Mouse (Mus musculus): ENCODE results near the gene Tmem120b.
"Not testable (repeated sequence)": the region's sequence is repeated elsewhere in the genome, so short reads cannot be mapped to it uniquely, and the experiment has no call there.

Tmem120b gene

GRCm38 (mm10) chr5:123057366-123058250, 10.6 kb upstream of the Tmem120b start:
- peak; percentile 99 for DNase-seq (ENCODE audit: low spot score)

- DNase-seq (ENCODE audit: low spot score): no peak
Observed at GRCm38 (mm10) chr5:123058251-123059102, 9.7 kb upstream of the Tmem120b start.

GRCm38 (mm10) chr5:123059757-123060520, 8.3 kb upstream of the Tmem120b start:
- no peak for DNase-seq (ENCODE audit: low spot score)

- no peak for DNase-seq (ENCODE audit: low spot score)
Observed at GRCm38 (mm10) chr5:123060706-123061401, 7.4 kb upstream of the Tmem120b start.

- not testable (repeated sequence) for DNase-seq (ENCODE audit: low spot score)
Observed at GRCm38 (mm10) chr5:123061402-123061749, 6.8 kb upstream of the Tmem120b start.

GRCm38 (mm10) chr5:123063141-123063540, 5.1 kb upstream of the Tmem120b start:
- no peak for DNase-seq (ENCODE audit: low spot score)

GRCm38 (mm10) chr5:123064207-123064606, 4.0 kb upstream of the Tmem120b start:
- DNase-seq (ENCODE audit: low spot score): no peak

GRCm38 (mm10) chr5:123067395-123067995, 720 bp upstream of the Tmem120b start:
- DNase-seq (ENCODE audit: low spot score): no peak

- no peak for DNase-seq (ENCODE audit: low spot score)
Observed at GRCm38 (mm10) chr5:123068714-123069113, 499 bp downstream of the Tmem120b start.

GRCm38 (mm10) chr5:123075576-123076418, 7.6 kb downstream of the Tmem120b start:
- DNase-seq (ENCODE audit: low spot score): peak; percentile 80

GRCm38 (mm10) chr5:123076419-123077281, 8.4 kb downstream of the Tmem120b start:
- no peak for DNase-seq (ENCODE audit: low spot score)

GRCm38 (mm10) chr5:123079568-123079967, 11.4 kb downstream of the Tmem120b start:
- no peak for DNase-seq (ENCODE audit: low spot score)

- DNase-seq (ENCODE audit: low spot score): no peak
Observed at GRCm38 (mm10) chr5:123080041-123080440, 11.8 kb downstream of the Tmem120b start.

GRCm38 (mm10) chr5:123080510-123080909, 12.3 kb downstream of the Tmem120b start:
- no peak for DNase-seq (ENCODE audit: low spot score)

GRCm38 (mm10) chr5:123083340-123084050, 15.3 kb downstream of the Tmem120b start:
- no peak for DNase-seq (ENCODE audit: low spot score)

- no peak for DNase-seq (ENCODE audit: low spot score)
Observed at GRCm38 (mm10) chr5:123086501-123086900, 18.3 kb downstream of the Tmem120b start.

- no peak for DNase-seq (ENCODE audit: low spot score)
Observed at GRCm38 (mm10) chr5:123088784-123089183, 20.6 kb downstream of the Tmem120b start.

- DNase-seq (ENCODE audit: low spot score): no peak
Observed at GRCm38 (mm10) chr5:123090560-123091306, 22.5 kb downstream of the Tmem120b start.
